Mouse (Mus musculus) C2C12 (cell line): ENCODE measurements around the gene Anks1b. TPM values are rescaled to one million over a fixed set of nuclear protein-coding genes. Genes with fewer than 3 reads are reported as not detected.

ENCODE experiments used
- H3K27me3 ChIP-seq: one replicate; pipeline ENCODE4 v1.6.1; 2011; ENCODE audit not compliant: control insufficient read depth, insufficient read depth, insufficient read length
- H3K36me3 ChIP-seq: one replicate; pipeline ENCODE4 v1.6.1; 2011; ENCODE audit not compliant: control insufficient read depth, insufficient read depth
- H3K4me3 ChIP-seq: one replicate; pipeline ENCODE4 v1.5.1; 2011; ENCODE audit warnings: mild to moderate bottlenecking, control low read depth; ENCODE audit not compliant: poor library complexity, insufficient read depth, severe bottlenecking
- H3K79me2 ChIP-seq: one replicate; pipeline ENCODE4 v1.6.1; 2011; ENCODE audit not compliant: control insufficient read depth, insufficient read depth
- H3K79me3 ChIP-seq: one replicate; pipeline ENCODE4 v1.6.1; 2011; ENCODE audit warnings: low read depth, control low read depth
- H3ac ChIP-seq: one replicate; pipeline ENCODE3; 2011; ENCODE audit warnings: low read depth; ENCODE audit not compliant: control insufficient read depth, insufficient read length
- CEBPB ChIP-seq: IDR thresholded peaks from one replicate; pipeline ENCODE4 v1.6.1; 2011; ENCODE audit warnings: low read depth, mild to moderate bottlenecking, control low read depth, moderate library complexity
- CTCF ChIP-seq: IDR thresholded peaks from one replicate; pipeline ENCODE4 v1.5.1; 2011; ENCODE audit not compliant: control insufficient read depth, insufficient read depth, insufficient read length
- FOSL1 ChIP-seq: IDR thresholded peaks from one replicate; pipeline ENCODE4 v1.8.0; 2011; ENCODE audit warnings: mild to moderate bottlenecking, low read length; ENCODE audit not compliant: poor library complexity, insufficient read depth, severe bottlenecking
- MAX ChIP-seq: IDR thresholded peaks from one replicate; pipeline ENCODE4 v1.6.1; 2011; ENCODE audit warnings: mild to moderate bottlenecking, control low read depth
- MYOD1 ChIP-seq: IDR thresholded peaks from one replicate; pipeline ENCODE4 v1.6.1; 2011; ENCODE audit warnings: low read depth; ENCODE audit not compliant: control insufficient read depth, insufficient read length
- MYOG ChIP-seq: IDR thresholded peaks from one replicate; pipeline ENCODE4 v1.6.1; 2011; ENCODE audit not compliant: control insufficient read depth, insufficient read length; ENCODE audit errors: extremely low read depth
- USF1 ChIP-seq: IDR thresholded peaks from one replicate; pipeline ENCODE4 v1.6.1; 2011; ENCODE audit warnings: low read depth, mild to moderate bottlenecking, control low read depth, moderate library complexity
- polyA plus RNA-seq: library from polyadenylated mRNA; unstranded; fragments of >200 nt; fragmentation: generic; extraction: Trizol; gene quantifications from one replicate; pipeline ENCODE4 v1.2.1, GENCODE M21; 2012; ENCODE audit warnings: missing spikeins

Gene Anks1b
- polyA plus RNA-seq, 1 experiment = 0.27 TPM

GRCm38 (mm10) chr10:89838834-89839233, 34.5 kb upstream of the Anks1b start:
- H3K27me3 ChIP-seq = no peaks in the 10 kb centered on the region
- no peak overlapping the region for H3ac ChIP-seq
- H3K4me3 ChIP-seq = no peak overlapping the region
- TF ChIP-seq MYOG (no peak), MYOD1 (no peak), CEBPB (no peak), CTCF (no peak), FOSL1 (no peak)
- no peaks in the 10 kb centered on the region for H3K36me3 ChIP-seq
- no peaks in the 10 kb centered on the region for H3K79me3 ChIP-seq
- no peaks in the 10 kb centered on the region for H3K79me2 ChIP-seq

- Histone ChIP-seq H3K27me3 (no peaks in the 10 kb centered on the region), H3ac (no peak overlapping the region), H3K79me2 (no peaks in the 10 kb centered on the region), H3K79me3 (no peaks in the 10 kb centered on the region), H3K36me3 (no peaks in the 10 kb centered on the region), H3K4me3 (no peak overlapping the region)
- no peak for TF ChIP-seq CTCF
- TF ChIP-seq MYOG = no peak
- no peak for TF ChIP-seq MAX
- TF ChIP-seq MYOD1 = no peak
These were observed 22.4 kb upstream of the Anks1b start for GRCm38 (mm10) chr10:89850951-89851350.

GRCm38 (mm10) chr10:89855251-89855875, 17.9 kb upstream of the Anks1b start:
- TF ChIP-seq FOSL1 (no peak), USF1 (no peak), MYOG (no peak), CTCF (no peak), CEBPB (no peak), MYOD1 (no peak), MAX (no peak)
- Histone ChIP-seq H3K4me3 (no peak overlapping the region), H3ac (no peak overlapping the region), H3K36me3 (no peaks in the 10 kb centered on the region), H3K79me2 (no peaks in the 10 kb centered on the region), H3K79me3 (no peaks in the 10 kb centered on the region), H3K27me3 (no peaks in the 10 kb centered on the region)

GRCm38 (mm10) chr10:89856286-89856685, 17.0 kb upstream of the Anks1b start:
- Histone ChIP-seq H3K27me3 (no peaks in the 10 kb centered on the region), H3K79me3 (no peaks in the 10 kb centered on the region), H3K79me2 (no peaks in the 10 kb centered on the region), H3ac (no peak overlapping the region), H3K4me3 (no peak overlapping the region), H3K36me3 (no peaks in the 10 kb centered on the region)
- TF ChIP-seq CEBPB (no peak), USF1 (no peak), MAX (no peak), MYOG (no peak)

- no peak overlapping the region for H3K4me3 ChIP-seq
- no peaks in the 10 kb centered on the region for H3K79me2 ChIP-seq
- TF ChIP-seq MYOG = no peak
- peak; percentile 46 for TF ChIP-seq USF1
- TF ChIP-seq CEBPB = no peak
- no peaks in the 10 kb centered on the region for H3K27me3 ChIP-seq
- H3ac ChIP-seq = no peak overlapping the region
- no peaks in the 10 kb centered on the region for H3K36me3 ChIP-seq
- H3K79me3 ChIP-seq = no peaks in the 10 kb centered on the region
These were observed 5.1 kb upstream of the Anks1b start for GRCm38 (mm10) chr10:89868211-89868610.

GRCm38 (mm10) chr10:89868836-89869235, 4.5 kb upstream of the Anks1b start:
- H3K79me2 ChIP-seq = no peaks in the 10 kb centered on the region
- H3K27me3 ChIP-seq = no peaks in the 10 kb centered on the region
- no peak overlapping the region for H3K4me3 ChIP-seq
- H3ac ChIP-seq = no peak overlapping the region
- H3K36me3 ChIP-seq = no peaks in the 10 kb centered on the region
- no peak for TF ChIP-seq FOSL1
- no peak for TF ChIP-seq CEBPB
- no peak for TF ChIP-seq MYOD1
- no peak for TF ChIP-seq CTCF
- no peak for TF ChIP-seq MYOG
- no peak for TF ChIP-seq MAX
- no peak for TF ChIP-seq USF1
- H3K79me3 ChIP-seq = no peaks in the 10 kb centered on the region
